ENCODE assay signal across 17 mouse cellular contexts in genomic region chr1:33763826-33764225, GRCm38 (mm10). TPM values are rescaled to one million over a fixed set of nuclear protein-coding genes. Genes with fewer than 3 reads are reported as not detected.
"Had no signal": no experiment of that assay in that cellular context is flagged by ENCODE, and none has a peak within 500 bp of the region (broad histone marks: within the 10 kb centered on the region; RNA-seq: fewer than 3 reads in every experiment).

No protein-coding gene starts in this region.

- H3K4me3 ChIP-seq: left cerebral cortex, adult 2 months; limb, embryonic 10.5 days; liver, embryonic 15.5 days; megakaryocyte, embryonic 14.5 days; midbrain, embryonic 15.5 days; neural tube, embryonic 12.5 days; stomach, embryonic 15.5 days had no signal

- H3K4me2 ChIP-seq: liver, embryonic 11.5 days; liver, embryonic 15.5 days; midbrain, embryonic 11.5 days; midbrain, embryonic 15.5 days; neural tube, embryonic 12.5 days; stomach, embryonic 15.5 days had no signal

- ATAC-seq: midbrain, embryonic 15.5 days had no signal

- H3K4me1 ChIP-seq: limb, embryonic 10.5 days; midbrain, embryonic 15.5 days; neural tube, embryonic 12.5 days; stomach, embryonic 15.5 days had no signal

- H3K27ac ChIP-seq: left cerebral cortex, adult 2 months; limb, embryonic 10.5 days; liver, embryonic 15.5 days; macrophage; midbrain, embryonic 15.5 days; neural tube, embryonic 12.5 days; stomach, embryonic 15.5 days had no signal

- DNase-seq: kidney, postnatal 14 days; lung, adult 2 months; lung, postnatal 14 days; right cerebral cortex, postnatal 14 days; thymus, adult 2 months; thymus, postnatal 25 days had no signal

- H3K9ac ChIP-seq: liver, embryonic 15.5 days; midbrain, embryonic 15.5 days; neural tube, embryonic 12.5 days; stomach, embryonic 15.5 days had no signal

- H3K27me3 ChIP-seq: liver, embryonic 15.5 days; megakaryocyte, embryonic 14.5 days; midbrain, embryonic 15.5 days; neural tube, embryonic 12.5 days; stomach, embryonic 15.5 days had no signal

- H3K9me3 ChIP-seq: limb, embryonic 10.5 days; liver, embryonic 15.5 days; megakaryocyte, embryonic 14.5 days; midbrain, embryonic 15.5 days; neural tube, embryonic 12.5 days; stomach, embryonic 15.5 days had no signal

- H3K36me3 ChIP-seq: midbrain, embryonic 15.5 days had no signal

RNA-seq across cellular contexts. Expression of gene Bag2, which starts 6.2 kb away (rescaled TPM):
- total RNA-seq: neutrophil, adult 5-6 weeks had no signal
